Mouse (Mus musculus) telencephalon, adult 2 months (tissue): ENCODE measurements at regions not wholly inside any gene's neighbourhood (a gene's known extent, or its start where the extent isn't known, plus 50 kb on each side); places are given as distances from the start of the nearest gene placed in this dataset.

Experiments used
- DNase-seq: peaks from one replicate; pipeline ENCODE4 v3.0.0-alpha.2; 2011; ENCODE audit warnings: low read depth, low spot score

GRCm38 (mm10) chr1:92341846-92342540, 131.7 kb downstream of the Ndufa10 start:
- no peak for DNase-seq

GRCm38 (mm10) chr1:92340644-92341043, 133.0 kb downstream of the Ndufa10 start:
- DNase-seq, result no peak

GRCm38 (mm10) chr1:92338589-92338988, 135.1 kb downstream of the Ndufa10 start:
- DNase-seq, result no peak

GRCm38 (mm10) chr1:92337450-92337849, 136.2 kb downstream of the Ndufa10 start:
- DNase-seq, result no peak

GRCm38 (mm10) chr1:92332248-92332584, 136.7 kb upstream of the Hdac4 start:
- DNase-seq, result no peak

GRCm38 (mm10) chr1:92331559-92332247, 136.2 kb upstream of the Hdac4 start:
- no peak for DNase-seq

GRCm38 (mm10) chr1:92330181-92330580, 134.7 kb upstream of the Hdac4 start:
- DNase-seq, result no peak

- DNase-seq, result no peak
These were observed 134.0 kb upstream of the Hdac4 start for GRCm38 (mm10) chr1:92329491-92329890.

- DNase-seq, result no peak
These were observed 131.6 kb upstream of the Hdac4 start for GRCm38 (mm10) chr1:92327141-92327540.

GRCm38 (mm10) chr1:92325281-92325680, 129.8 kb upstream of the Hdac4 start:
- DNase-seq, result no peak

GRCm38 (mm10) chr1:92324091-92324950, 128.8 kb upstream of the Hdac4 start:
- peak; percentile 56 for DNase-seq

GRCm38 (mm10) chr1:92317131-92317530, 121.6 kb upstream of the Hdac4 start:
- no peak for DNase-seq

GRCm38 (mm10) chr1:92316191-92316723, 120.8 kb upstream of the Hdac4 start:
- peak; percentile 26 for DNase-seq

GRCm38 (mm10) chr1:92313001-92313597, 117.6 kb upstream of the Hdac4 start:
- DNase-seq, result no peak

- DNase-seq, result peak; percentile 60
These were observed 114.4 kb upstream of the Hdac4 start for GRCm38 (mm10) chr1:92309883-92310282.

- DNase-seq, result peak; percentile 18
These were observed 113.9 kb upstream of the Hdac4 start for GRCm38 (mm10) chr1:92309381-92309780.

- DNase-seq, result no peak
These were observed 113.0 kb upstream of the Hdac4 start for GRCm38 (mm10) chr1:92308537-92308936.

GRCm38 (mm10) chr1:92306042-92306441, 110.5 kb upstream of the Hdac4 start:
- no peak for DNase-seq

- peak; percentile 82 for DNase-seq
These were observed 103.5 kb upstream of the Hdac4 start for GRCm38 (mm10) chr1:92299041-92299440.

- no peak for DNase-seq
These were observed 97.3 kb upstream of the Hdac4 start for GRCm38 (mm10) chr1:92292681-92293380.

GRCm38 (mm10) chr1:92286966-92287342, 91.5 kb upstream of the Hdac4 start:
- DNase-seq, result no peak
